Mouse (Mus musculus): Measurements from ENCODE around the gene Gm21762. TPM values are rescaled to one million over a fixed set of nuclear protein-coding genes. Genes with fewer than 3 reads are reported as not detected.
"Not testable (repeated sequence)": the region's sequence is repeated elsewhere in the genome, so short reads cannot be mapped to it uniquely, and the experiment has no call there.

Gene Gm21762
- polyA plus RNA-seq, 1 experiment from 2014 or later = not detected

DNA sequence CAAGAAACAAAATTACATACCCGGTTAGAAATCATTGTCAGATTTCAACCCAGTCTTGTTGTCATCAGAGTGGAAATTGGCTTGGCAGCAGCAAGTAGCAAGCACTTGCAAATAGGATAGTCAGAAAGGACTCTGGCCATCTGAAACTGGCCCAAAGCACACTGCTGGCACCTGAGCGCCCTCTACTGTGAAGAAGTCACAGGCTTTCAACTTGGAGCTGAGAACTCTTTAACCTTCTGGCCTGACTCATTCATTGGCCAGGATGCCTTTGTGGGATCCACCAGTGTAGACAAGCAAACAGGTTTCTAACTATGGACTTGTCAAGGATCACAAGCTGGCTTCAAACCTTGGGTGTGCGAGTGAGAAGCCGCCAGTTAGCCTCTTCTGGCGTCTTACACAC lies 47.4 kb downstream of the Gm21762 start:
- not testable (repeated sequence) for H3K36me3 ChIP-seq (replicated peaks); H3K4me3 ChIP-seq; H3K27me3 ChIP-seq (replicated peaks); H3K9me3 ChIP-seq; H3K4me1 ChIP-seq; ATAC-seq (replicated peaks); H3K4me2 ChIP-seq; H3K27ac ChIP-seq; H3K9ac ChIP-seq
- WGBS = 60% methylated on average over 5 of the region's 5 CpGs

Other genes with a start within 250 kb of the Gm21762 start
- not detected in 2 replicates for gene Gm36079, start 188.9 kb downstream of the Gm21762 start, polyA plus RNA-seq (2015; fragmentation: Nextera tagmentation; extraction: Ambion mirVana)
- gene Gm21188, start 163.8 kb downstream of the Gm21762 start, polyA plus RNA-seq (2015; fragmentation: Nextera tagmentation; extraction: Ambion mirVana) = not detected in 2 replicates
- not detected in 2 replicates for gene Gm20767, start 75.7 kb downstream of the Gm21762 start, polyA plus RNA-seq (2015; fragmentation: Nextera tagmentation; extraction: Ambion mirVana)
- gene Gm21818, start 43.5 kb downstream of the Gm21762 start, polyA plus RNA-seq (2015; fragmentation: Nextera tagmentation; extraction: Ambion mirVana) = not detected in 2 replicates
- not detected in 2 replicates for gene Gm21731, start 23.2 kb upstream of the Gm21762 start, polyA plus RNA-seq (2015; fragmentation: Nextera tagmentation; extraction: Ambion mirVana)
- not detected in 2 replicates for gene AF067061, start 47.2 kb upstream of the Gm21762 start, polyA plus RNA-seq (2015; fragmentation: Nextera tagmentation; extraction: Ambion mirVana)
- not detected in 2 replicates for gene BC147527, start 84.4 kb upstream of the Gm21762 start, polyA plus RNA-seq (2015; fragmentation: Nextera tagmentation; extraction: Ambion mirVana)
- gene Tcstv3, start 100.9 kb upstream of the Gm21762 start, polyA plus RNA-seq (2015; fragmentation: Nextera tagmentation; extraction: Ambion mirVana) = not detected in 2 replicates

Data from midbrain, embryonic 15.5 days (tissue).